Mouse (Mus musculus) right cerebral cortex, adult 2 months (tissue): ENCODE measurements around the gene Naif1.

Experiments
- DNase-seq, 2 experiments: peaks; one replicate each; pipeline ENCODE4 v3.0.0; 2021 to 2022; ENCODE audit warnings: low spot score in 2 of 2

Gene Naif1

GRCm38 (mm10) chr2:32500461-32500860 lies 50.2 kb downstream of the Naif1 start:
- DNase-seq, result no peak

DNA sequence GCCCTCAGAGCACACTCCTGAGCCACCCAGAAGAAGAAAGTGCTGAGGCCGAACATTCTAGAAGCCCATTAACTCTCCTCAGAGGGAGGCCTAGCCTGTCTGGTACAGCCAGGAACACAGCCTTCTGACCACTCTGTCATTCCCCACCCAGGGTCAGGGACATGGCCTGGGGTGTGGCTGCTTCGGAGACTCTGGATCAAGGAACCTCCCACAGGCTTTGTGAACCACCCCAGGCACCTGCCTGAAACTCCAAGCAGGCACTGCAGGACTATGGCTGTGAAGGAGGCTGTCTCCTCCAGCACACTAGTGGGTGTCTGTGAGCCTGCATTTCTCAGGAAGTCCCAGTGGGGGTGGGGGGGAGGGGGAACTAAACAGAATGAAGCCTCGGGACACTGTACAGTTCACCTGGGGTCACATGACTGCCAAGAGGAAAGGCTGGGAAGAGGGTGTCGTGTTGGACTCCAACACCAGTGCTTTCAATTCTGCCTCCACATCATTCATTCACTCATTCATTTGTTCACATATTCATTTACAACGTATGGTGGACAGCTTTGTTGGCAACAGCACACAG lies 51.6 kb downstream of the Naif1 start:
- no peak for DNase-seq

DNA sequence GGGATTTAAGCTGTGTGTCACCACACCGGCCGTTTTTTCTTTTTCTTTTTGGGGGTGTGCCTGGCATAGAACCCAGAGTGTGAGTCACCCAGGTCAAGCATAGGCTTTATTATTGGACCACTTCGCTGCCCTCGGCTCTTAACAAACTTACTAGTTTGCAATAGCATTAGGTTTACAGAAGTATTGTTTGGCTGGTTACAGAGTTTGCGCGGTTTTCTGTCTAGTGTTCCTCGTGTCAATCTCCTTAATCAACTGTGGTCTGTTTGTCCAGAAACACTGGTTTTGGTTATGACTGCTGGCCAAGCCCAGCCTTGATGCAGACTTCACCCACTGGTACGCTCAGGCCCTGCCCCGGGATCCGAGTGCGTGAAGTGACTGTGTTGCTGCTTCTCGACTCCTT lies 52.6 kb downstream of the Naif1 start:
- no peak for DNase-seq

DNA sequence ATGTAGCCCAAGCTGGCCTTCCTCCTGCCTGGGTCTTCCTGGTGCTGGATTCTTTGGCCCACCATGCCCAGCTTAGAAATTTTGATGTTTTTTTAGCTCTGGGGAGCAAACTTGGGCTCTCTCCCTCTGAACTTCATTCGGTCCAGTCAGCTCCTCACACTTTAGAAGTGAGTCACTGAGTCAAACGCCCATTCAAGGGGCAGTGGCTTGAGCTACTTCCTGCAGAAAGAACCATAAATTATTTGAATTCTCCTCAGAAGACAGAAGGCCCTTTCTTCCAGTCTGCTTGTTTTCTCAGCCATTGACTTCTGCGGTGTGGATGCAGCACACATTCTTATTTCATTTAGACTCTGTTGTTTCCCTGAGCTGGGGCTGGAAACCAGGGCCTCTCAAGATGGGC lies 53.3 kb downstream of the Naif1 start:
- no peak for DNase-seq

DNA sequence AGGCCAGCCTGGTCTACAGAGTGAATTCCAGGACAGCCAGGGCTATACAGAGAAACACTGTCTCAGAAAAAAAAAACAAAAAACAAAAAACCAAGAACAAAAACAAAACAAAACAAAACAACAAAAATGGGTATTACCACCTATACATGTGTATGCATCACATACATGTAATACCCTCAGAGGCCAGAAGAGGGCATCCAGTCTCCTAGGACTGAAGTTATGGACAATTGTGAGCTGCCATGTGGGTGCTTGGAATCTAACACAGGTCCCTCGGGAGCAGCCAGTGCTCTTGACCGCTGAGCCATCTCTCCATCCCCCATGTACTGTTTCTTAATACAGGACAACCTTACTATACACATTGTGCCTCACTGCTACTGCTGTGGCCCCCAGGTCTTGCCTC lies 55.3 kb downstream of the Naif1 start:
- no peak for DNase-seq
